Mouse (Mus musculus): ENCODE measurements around the gene Klk1. TPM values are rescaled to one million over a fixed set of nuclear protein-coding genes. Genes with fewer than 3 reads are reported as not detected.
"Not testable (repeated sequence)": the region's sequence is repeated elsewhere in the genome, so short reads cannot be mapped to it uniquely, and the experiment has no call there.

Klk1 gene
- not detected in 2 replicates for polyA plus RNA-seq (2015; fragmentation: Nextera tagmentation; extraction: Ambion mirVana)

DNA sequence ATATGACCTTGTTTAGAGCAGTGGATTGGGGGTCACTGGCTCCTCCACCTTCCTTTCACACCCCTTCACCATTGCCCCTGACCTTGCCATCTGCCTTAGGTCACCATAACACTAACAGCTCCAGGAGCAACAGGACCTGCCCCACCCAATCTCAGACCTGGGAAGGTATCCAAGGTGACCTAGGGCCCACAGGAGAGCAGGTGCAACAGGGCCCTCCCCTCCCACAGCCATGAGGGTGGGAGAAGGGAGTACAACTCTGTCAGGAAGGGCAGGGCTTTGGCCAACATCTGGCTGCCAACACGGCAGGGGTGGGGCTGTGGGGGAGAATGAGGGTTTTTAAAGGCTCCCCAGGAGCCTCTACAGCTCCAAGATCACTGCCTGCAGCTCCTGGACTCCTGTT lies at the start of gene Klk1:
TSS of gene Klk1 (plus strand) at position 285 of the 400 bp plus-strand sequence.
- Histone ChIP-seq H3K36me3 (no peaks in the 10 kb centered on the region), H3K4me2 (no peak within 1 kb of the TSS), H3K9ac (no peak within 1 kb of the TSS), H3K9me3 (no peaks in the 10 kb centered on the region), H3K27ac (replicated peaks) (no peak within 1 kb of the TSS), H3K4me1 (no peaks in the 10 kb centered on the region), H3K4me3 (no peak within 1 kb of the TSS), H3K27me3 (replicated peaks) (peaks cover 6% of the 10 kb centered on the region; the same call in 1 of the 2 replicates)
- no peak for ATAC-seq (ENCODE audit: extremely low read depth, insufficient number of reproducible peaks, low FRiP score, low TSS enrichment)
- 24% methylated on average over 1 of the region's 1 CpGs for WGBS

- no peak for ATAC-seq (ENCODE audit: extremely low read depth, insufficient number of reproducible peaks, low FRiP score, low TSS enrichment)
- H3K4me3 ChIP-seq = no peak overlapping the region
- no peaks in the 10 kb centered on the region for H3K27me3 ChIP-seq (replicated peaks)
- no peak overlapping the region for H3K27ac ChIP-seq (replicated peaks)
- H3K9ac ChIP-seq = no peak overlapping the region
- 69% methylated on average over 9 of the region's 9 CpGs for WGBS
- no peaks in the 10 kb centered on the region; the same call in 1 of the 2 replicates for H3K9me3 ChIP-seq
- H3K36me3 ChIP-seq = no peaks in the 10 kb centered on the region
- H3K4me1 ChIP-seq = no peaks in the 10 kb centered on the region
- H3K4me2 ChIP-seq = no peak overlapping the region
These were observed 45.7 kb upstream of the Klk1 start for GRCm38 (mm10) chr7:44179299-44180045.

GRCm38 (mm10) chr7:44186516-44186915 lies 38.6 kb upstream of the Klk1 start:
- H3K9me3 ChIP-seq; H3K4me3 ChIP-seq; H3K4me1 ChIP-seq; H3K27me3 ChIP-seq (replicated peaks); ATAC-seq (ENCODE audit: extremely low read depth, insufficient number of reproducible peaks, low FRiP score, low TSS enrichment); H3K4me2 ChIP-seq; H3K9ac ChIP-seq; H3K27ac ChIP-seq (replicated peaks); H3K36me3 ChIP-seq: not testable (repeated sequence)
- 63% methylated on average over 8 of the region's 8 CpGs for WGBS

GRCm38 (mm10) chr7:44187936-44188335 lies 37.2 kb upstream of the Klk1 start, which contains the start of gene Klk1b24:
Gene Klk1b24 (plus strand): TSS chr7:44188236.
- ATAC-seq (ENCODE audit: extremely low read depth, insufficient number of reproducible peaks, low FRiP score, low TSS enrichment); H3K9me3 ChIP-seq; H3K27ac ChIP-seq (replicated peaks); H3K4me1 ChIP-seq; H3K4me2 ChIP-seq; H3K4me3 ChIP-seq; H3K9ac ChIP-seq; H3K36me3 ChIP-seq; H3K27me3 ChIP-seq (replicated peaks): not testable (repeated sequence)

GRCm38 (mm10) chr7:44193466-44193865 lies 31.7 kb upstream of the Klk1 start:
- not testable (repeated sequence) for H3K27me3 ChIP-seq (replicated peaks); H3K4me3 ChIP-seq; H3K9me3 ChIP-seq; ATAC-seq (ENCODE audit: extremely low read depth, insufficient number of reproducible peaks, low FRiP score, low TSS enrichment); H3K4me2 ChIP-seq; H3K27ac ChIP-seq (replicated peaks); H3K9ac ChIP-seq; H3K4me1 ChIP-seq; H3K36me3 ChIP-seq
- WGBS = 81% methylated on average over 1 of the region's 1 CpGs

DNA sequence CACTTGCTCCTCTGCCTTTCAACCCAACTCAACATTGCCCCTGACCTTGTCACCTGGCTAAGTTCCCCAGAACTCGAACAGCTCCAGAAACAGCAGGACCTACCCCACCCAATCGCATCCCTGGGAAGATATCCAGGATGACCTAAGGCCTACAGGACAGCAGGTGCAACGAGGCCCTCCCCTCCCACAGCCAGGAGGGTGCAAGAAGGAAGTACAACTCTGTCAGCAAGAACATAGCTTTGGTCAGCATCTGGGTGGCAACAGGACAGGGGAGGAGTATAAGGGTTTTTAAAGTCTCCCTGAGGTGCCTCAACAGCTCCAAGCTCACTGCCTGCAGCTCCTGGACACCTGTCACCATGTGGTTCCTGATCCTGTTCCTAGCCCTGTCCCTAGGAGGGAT lies 27.3 kb upstream of the Klk1 start, which contains the start of gene Klk1b3:
TSS of gene Klk1b3 (plus strand) at position 301 of the 400 bp plus-strand sequence.
- ATAC-seq (ENCODE audit: extremely low read depth, insufficient number of reproducible peaks, low FRiP score, low TSS enrichment) = no peak
- Histone ChIP-seq H3K4me1 (no peaks in the 10 kb centered on the region), H3K27me3 (replicated peaks) (no peaks in the 10 kb centered on the region), H3K36me3 (no peaks in the 10 kb centered on the region), H3K27ac (replicated peaks) (no peak within 1 kb of the TSS), H3K4me3 (no peak within 1 kb of the TSS), H3K9me3 (no peaks in the 10 kb centered on the region), H3K9ac (no peak within 1 kb of the TSS), H3K4me2 (no peak within 1 kb of the TSS)
- 58% methylated on average over 3 of the region's 3 CpGs for WGBS

- not testable (repeated sequence) for H3K9me3 ChIP-seq; H3K27ac ChIP-seq (replicated peaks); H3K36me3 ChIP-seq; H3K4me2 ChIP-seq; H3K27me3 ChIP-seq (replicated peaks); ATAC-seq (ENCODE audit: extremely low read depth, insufficient number of reproducible peaks, low FRiP score, low TSS enrichment); H3K4me1 ChIP-seq; H3K4me3 ChIP-seq; H3K9ac ChIP-seq
- WGBS = 38% methylated on average over 3 of the region's 3 CpGs
These were observed 18.0 kb upstream of the Klk1 start, which contains the start of gene Klk1b4 for GRCm38 (mm10) chr7:44207135-44207534. Gene Klk1b4 (plus strand): TSS chr7:44207435.

- Histone ChIP-seq H3K9me3 (no peaks in the 10 kb centered on the region), H3K4me1 (no peaks in the 10 kb centered on the region), H3K36me3 (no peaks in the 10 kb centered on the region), H3K27ac (replicated peaks) (no peak overlapping the region), H3K9ac (no peak overlapping the region), H3K27me3 (replicated peaks) (0 out of 2 replicates have a peak, but pooled peaks cover 3% of the 10 kb centered on the region), H3K4me3 (no peak overlapping the region), H3K4me2 (no peak overlapping the region)
- WGBS = 63% methylated on average over 3 of the region's 3 CpGs
- no peak for ATAC-seq (ENCODE audit: extremely low read depth, insufficient number of reproducible peaks, low FRiP score, low TSS enrichment)
These were observed 16.9 kb upstream of the Klk1 start for GRCm38 (mm10) chr7:44208307-44208706.

GRCm38 (mm10) chr7:44215645-44216044 lies 9.5 kb upstream of the Klk1 start, which contains the start of gene Klk1b5:
Gene Klk1b5 (plus strand): TSS chr7:44215945.
- 74% methylated on average over 1 of the region's 1 CpGs for WGBS
- H3K27me3 ChIP-seq (replicated peaks) = peaks cover 6% of the 10 kb centered on the region; the same call in 1 of the 2 replicates
- no peak within 1 kb of the TSS for H3K9ac ChIP-seq
- H3K4me2 ChIP-seq = no peak within 1 kb of the TSS
- H3K4me3 ChIP-seq = no peak within 1 kb of the TSS
- ATAC-seq (ENCODE audit: extremely low read depth, insufficient number of reproducible peaks, low FRiP score, low TSS enrichment) = no peak
- no peaks in the 10 kb centered on the region for H3K4me1 ChIP-seq
- no peaks in the 10 kb centered on the region for H3K36me3 ChIP-seq
- no peak within 1 kb of the TSS for H3K27ac ChIP-seq (replicated peaks)
- H3K9me3 ChIP-seq = no peaks in the 10 kb centered on the region

DNA sequence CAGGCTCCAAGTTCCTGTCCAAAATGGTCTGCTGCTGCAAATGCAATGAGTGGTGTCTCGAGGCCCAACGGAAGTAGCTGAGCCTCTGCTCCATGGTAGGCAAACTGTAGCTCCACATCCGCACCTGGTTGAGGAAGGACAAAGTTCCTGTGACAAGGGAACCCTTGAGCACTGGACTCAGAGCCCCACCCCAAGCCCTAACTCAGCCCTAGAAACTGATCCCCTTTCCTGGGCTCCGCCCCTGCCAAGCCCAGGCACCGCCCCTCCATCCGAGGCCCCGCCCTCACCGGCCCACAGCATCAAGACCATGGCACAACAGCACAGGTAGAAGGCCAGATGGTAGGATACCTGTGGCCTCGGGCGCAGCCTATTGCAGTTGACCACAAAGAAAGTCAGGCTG lies 3.6 kb upstream of the Klk1 start:
- not testable (repeated sequence) for H3K4me3 ChIP-seq; H3K27ac ChIP-seq (replicated peaks); H3K36me3 ChIP-seq; H3K9me3 ChIP-seq; H3K4me1 ChIP-seq; H3K9ac ChIP-seq; H3K27me3 ChIP-seq (replicated peaks); H3K4me2 ChIP-seq; ATAC-seq (ENCODE audit: extremely low read depth, insufficient number of reproducible peaks, low FRiP score, low TSS enrichment)
- WGBS = 45% methylated on average over 8 of the region's 10 CpGs

GRCm38 (mm10) chr7:44222335-44222734 lies 2.8 kb upstream of the Klk1 start:
- 56% methylated on average over 6 of the region's 6 CpGs for WGBS
- H3K9ac ChIP-seq; H3K4me3 ChIP-seq; H3K27me3 ChIP-seq (replicated peaks); ATAC-seq (ENCODE audit: extremely low read depth, insufficient number of reproducible peaks, low FRiP score, low TSS enrichment); H3K9me3 ChIP-seq; H3K4me2 ChIP-seq; H3K27ac ChIP-seq (replicated peaks); H3K36me3 ChIP-seq; H3K4me1 ChIP-seq: not testable (repeated sequence)

- Histone ChIP-seq H3K9me3 (no peaks in the 10 kb centered on the region), H3K27me3 (replicated peaks) (no peaks in the 10 kb centered on the region), H3K4me1 (no peaks in the 10 kb centered on the region), H3K9ac (no peak within 1 kb of the TSS), H3K27ac (replicated peaks) (no peak within 1 kb of the TSS), H3K4me3 (no peak within 1 kb of the TSS), H3K36me3 (no peaks in the 10 kb centered on the region), H3K4me2 (no peak within 1 kb of the TSS)
- 57% methylated on average over 3 of the region's 3 CpGs for WGBS
- 0 out of 2 replicates have a peak, but pooled peaks have one; percentile 31 for ATAC-seq (ENCODE audit: extremely low read depth, insufficient number of reproducible peaks, low FRiP score, low TSS enrichment)
These were observed 10.7 kb downstream of the Klk1 start, which contains the start of gene Gm36864 for GRCm38 (mm10) chr7:44235909-44236308. Gene Gm36864 (plus strand): TSS chr7:44236177.
